Mouse (Mus musculus): ENCODE data around the gene Selenbp2. TPM values are rescaled to one million over a fixed set of nuclear protein-coding genes. Genes with fewer than 3 reads are reported as not detected.
"Not testable (repeated sequence)": the region's sequence is repeated elsewhere in the genome, so short reads cannot be mapped to it uniquely, and the experiment has no call there.

Gene Selenbp2
- polyA plus RNA-seq, 1 experiment from 2014 or later: 6.3 TPM

DNA sequence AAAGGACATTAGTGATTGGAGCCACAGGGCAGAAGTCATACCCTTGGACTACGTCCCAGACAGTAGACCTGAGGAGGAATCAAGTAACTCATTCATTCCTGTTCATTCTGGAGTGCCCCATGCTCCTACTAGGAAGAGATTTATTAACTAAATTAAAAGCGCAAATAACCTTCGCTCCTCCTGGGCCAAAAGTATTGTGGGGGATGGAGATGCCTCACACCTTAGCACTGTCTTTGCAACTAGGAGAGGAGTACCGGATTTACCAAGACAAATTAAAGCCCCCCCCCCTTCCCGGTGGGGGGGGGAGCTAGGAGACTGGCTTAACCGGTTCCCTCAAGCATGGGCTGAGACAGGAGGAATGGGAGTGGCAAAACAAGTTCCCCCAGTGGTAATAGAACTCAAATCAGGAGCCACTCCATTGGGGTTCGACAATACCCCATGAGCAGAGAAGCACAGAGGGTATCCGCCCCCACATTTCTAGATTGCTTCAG is 14.0 kb upstream of the Selenbp2 start:
- Histone ChIP-seq H3K4me3 (replicated peaks) (no peak overlapping the region), H3K27me3 (replicated peaks) (no peaks in the 10 kb centered on the region), H3K4me1 (no peaks in the 10 kb centered on the region), H3K27ac (no peak overlapping the region), H3K9ac (no peak overlapping the region), H3K36me3 (no peaks in the 10 kb centered on the region), H3K9me3 (no peaks in the 10 kb centered on the region), H3K4me2 (no peak overlapping the region)
- peak; percentile 31; the same call in 1 of the 2 replicates for ATAC-seq (ENCODE audit: insufficient read depth, low FRiP score, low read depth)
- WGBS: 72% methylated on average over 8 of the region's 8 CpGs

DNA sequence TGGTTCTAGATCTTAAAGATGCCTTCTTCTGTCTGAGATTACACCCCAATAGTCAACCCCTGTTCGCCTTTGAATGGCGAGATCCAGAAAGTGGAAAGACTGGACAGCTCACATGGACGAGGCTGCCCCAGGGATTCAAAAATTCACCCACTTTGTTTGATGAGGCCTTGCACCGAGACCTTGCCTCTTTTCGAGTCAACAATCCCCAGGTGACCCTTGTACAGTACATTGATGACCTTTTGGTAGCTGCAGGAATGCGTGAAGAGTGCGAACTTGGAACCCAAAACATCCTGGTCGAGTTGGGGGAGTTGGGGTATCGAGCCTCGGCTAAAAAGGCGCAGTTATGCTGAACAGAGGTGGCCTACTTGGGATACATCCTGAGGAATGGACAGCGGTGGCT is 13.3 kb upstream of the Selenbp2 start:
- H3K27ac ChIP-seq; ATAC-seq (ENCODE audit: insufficient read depth, low FRiP score, low read depth); H3K36me3 ChIP-seq; H3K4me2 ChIP-seq; H3K4me1 ChIP-seq; H3K4me3 ChIP-seq (replicated peaks); H3K9me3 ChIP-seq; H3K9ac ChIP-seq; H3K27me3 ChIP-seq (replicated peaks): not testable (repeated sequence)
- WGBS: 86% methylated on average over 12 of the region's 12 CpGs

DNA sequence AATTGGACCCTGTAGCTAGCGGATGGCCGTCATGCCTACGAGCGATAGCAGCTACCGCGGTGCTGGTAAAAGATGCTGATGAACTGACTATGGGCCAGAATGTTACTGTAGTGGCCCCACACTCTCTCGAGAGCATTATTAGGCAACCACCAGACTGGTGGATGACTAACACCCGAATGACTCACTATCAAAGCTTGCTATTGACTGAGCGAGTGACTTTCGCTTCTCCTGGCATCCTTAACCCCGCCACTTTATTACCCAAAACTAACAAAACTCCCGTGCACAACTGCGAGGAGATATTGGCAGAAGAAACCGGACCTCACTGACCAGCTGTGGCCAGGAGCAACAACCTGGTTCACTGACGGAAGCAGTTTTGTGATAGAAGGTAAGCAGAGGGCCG is 12.6 kb upstream of the Selenbp2 start:
- no peak; the same call in 1 of the 2 replicates for ATAC-seq (ENCODE audit: insufficient read depth, low FRiP score, low read depth)
- no peak overlapping the region for H3K9ac ChIP-seq
- H3K27me3 ChIP-seq (replicated peaks): no peaks in the 10 kb centered on the region
- no peak overlapping the region for H3K4me3 ChIP-seq (replicated peaks)
- H3K4me2 ChIP-seq: no peak overlapping the region
- H3K9me3 ChIP-seq: no peaks in the 10 kb centered on the region
- no peaks in the 10 kb centered on the region for H3K4me1 ChIP-seq
- H3K36me3 ChIP-seq: no peaks in the 10 kb centered on the region
- peak overlapping the region; percentile 26; the same call in 1 of the 2 replicates for H3K27ac ChIP-seq
- 76% methylated on average over 16 of the region's 16 CpGs for WGBS

DNA sequence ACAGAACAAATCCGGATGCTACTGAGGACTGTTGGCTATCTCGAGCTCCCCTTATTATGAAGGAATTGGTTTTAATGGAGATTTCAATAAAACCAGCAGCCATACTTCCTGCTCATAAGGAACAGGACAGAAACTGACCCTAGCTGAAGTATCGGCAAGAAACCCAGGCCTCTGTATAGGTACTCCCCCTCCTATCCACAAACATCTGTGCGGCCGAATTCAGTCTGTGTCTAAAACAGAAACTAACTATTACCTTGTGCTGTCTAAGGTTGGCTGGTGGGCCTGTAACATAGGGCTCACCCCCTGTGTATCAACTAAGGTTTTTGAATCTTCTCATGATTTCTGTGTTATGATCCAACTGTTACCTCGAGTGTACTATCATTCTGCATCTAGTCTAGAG is 9.7 kb upstream of the Selenbp2 start:
- Histone ChIP-seq H3K9ac (no peak overlapping the region), H3K4me3 (replicated peaks) (no peak overlapping the region), H3K9me3 (no peaks in the 10 kb centered on the region), H3K27ac (no peak overlapping the region), H3K4me2 (no peak overlapping the region), H3K36me3 (no peaks in the 10 kb centered on the region), H3K4me1 (no peaks in the 10 kb centered on the region), H3K27me3 (replicated peaks) (no peaks in the 10 kb centered on the region)
- WGBS: 78% methylated on average over 6 of the region's 6 CpGs
- ATAC-seq (ENCODE audit: insufficient read depth, low FRiP score, low read depth): no peak

DNA sequence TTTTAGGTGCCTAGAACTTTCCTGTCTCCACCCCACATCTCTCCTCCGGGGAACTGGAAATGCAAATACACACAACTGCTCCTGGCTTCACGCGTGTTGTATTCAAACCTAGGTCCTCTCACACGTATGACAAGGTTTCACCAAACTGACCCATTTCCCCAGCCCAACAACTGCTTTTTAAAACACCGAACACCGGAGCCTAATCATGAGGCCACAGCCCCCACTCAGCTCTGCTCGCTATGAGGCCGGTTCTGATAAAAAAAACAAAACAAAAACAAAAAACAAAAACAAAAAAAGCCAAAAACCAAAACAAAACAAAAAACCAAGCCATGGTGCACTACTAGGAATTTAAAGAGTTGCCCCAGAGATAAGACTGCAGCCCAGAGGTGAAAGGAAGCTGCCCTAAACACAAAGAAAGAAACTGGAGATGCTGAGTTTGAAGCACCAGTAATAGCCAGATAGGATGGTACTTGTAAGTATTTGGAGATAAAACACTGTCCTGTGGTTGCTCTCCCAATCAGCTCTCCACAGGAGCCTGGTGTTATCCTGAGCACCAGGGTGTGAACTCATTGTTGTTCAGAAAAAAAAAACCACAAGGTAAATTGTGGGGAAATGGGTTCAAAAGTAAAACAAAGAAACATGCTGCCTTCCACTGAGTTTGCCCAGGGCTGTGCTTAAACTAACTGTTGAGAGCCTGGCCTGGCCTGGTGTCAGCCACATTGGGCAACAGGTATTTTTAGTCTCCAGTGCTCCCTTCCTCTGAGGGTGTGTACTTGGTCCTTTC is 7.2 kb upstream of the Selenbp2 start:
- not testable (repeated sequence) for H3K27me3 ChIP-seq (replicated peaks); H3K4me1 ChIP-seq; H3K4me3 ChIP-seq (replicated peaks); H3K27ac ChIP-seq; H3K9ac ChIP-seq; H3K36me3 ChIP-seq; H3K4me2 ChIP-seq; H3K9me3 ChIP-seq
- WGBS: 84% methylated on average over 8 of the region's 8 CpGs
- ATAC-seq (ENCODE audit: insufficient read depth, low FRiP score, low read depth): peak; percentile 63; the same call in 1 of the 2 replicates

DNA sequence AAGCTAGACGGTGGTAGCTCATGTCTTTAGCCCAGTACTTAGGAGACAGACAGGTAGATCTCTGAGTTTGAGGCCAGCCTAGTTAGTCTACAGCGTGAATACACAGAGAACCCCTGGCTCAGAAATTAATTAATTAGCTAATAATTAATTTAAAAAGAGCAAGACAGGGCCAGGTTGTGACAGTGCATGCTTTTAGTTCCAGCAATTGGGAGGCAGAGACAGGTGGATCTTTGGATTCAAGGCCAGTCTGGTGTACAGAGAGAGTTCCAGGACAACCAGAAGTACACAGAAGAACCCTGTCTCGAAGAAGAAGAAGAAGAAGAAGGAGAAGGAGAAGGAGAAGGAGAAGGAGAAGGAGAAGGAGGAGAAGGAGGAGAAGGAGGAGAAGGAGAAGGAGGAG is 4.7 kb upstream of the Selenbp2 start:
- not testable (repeated sequence) for H3K4me3 ChIP-seq (replicated peaks); H3K4me1 ChIP-seq; H3K9ac ChIP-seq; H3K4me2 ChIP-seq; H3K27me3 ChIP-seq (replicated peaks); H3K36me3 ChIP-seq; H3K9me3 ChIP-seq; ATAC-seq (ENCODE audit: insufficient read depth, low FRiP score, low read depth); H3K27ac ChIP-seq
- WGBS: 85% methylated on average over 3 of the region's 3 CpGs

DNA sequence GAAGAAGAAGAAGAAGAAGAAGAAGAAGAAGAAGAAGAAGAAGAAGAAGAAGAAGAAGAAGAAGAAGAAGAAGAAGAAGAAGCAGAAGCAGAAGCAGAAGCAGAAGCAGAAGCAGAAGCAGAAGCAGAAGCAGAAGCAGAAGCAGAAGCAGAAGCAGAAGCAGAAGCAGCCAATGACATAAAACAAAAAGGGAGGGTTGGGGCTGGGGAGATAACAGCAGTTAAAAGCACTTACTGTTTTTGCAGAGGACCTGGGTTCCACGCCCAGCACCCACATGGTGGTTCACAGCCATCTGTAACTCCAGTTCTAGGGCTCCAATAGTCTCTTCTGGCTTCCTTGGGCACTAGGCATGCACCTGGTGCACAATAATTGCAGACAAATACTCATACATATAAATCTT is 4.2 kb upstream of the Selenbp2 start:
- ATAC-seq (ENCODE audit: insufficient read depth, low FRiP score, low read depth); H3K4me1 ChIP-seq; H3K27ac ChIP-seq; H3K9ac ChIP-seq; H3K9me3 ChIP-seq; H3K4me3 ChIP-seq (replicated peaks); H3K27me3 ChIP-seq (replicated peaks); H3K36me3 ChIP-seq; H3K4me2 ChIP-seq: not testable (repeated sequence)
- 63% methylated on average over 1 of the region's 1 CpGs for WGBS

DNA sequence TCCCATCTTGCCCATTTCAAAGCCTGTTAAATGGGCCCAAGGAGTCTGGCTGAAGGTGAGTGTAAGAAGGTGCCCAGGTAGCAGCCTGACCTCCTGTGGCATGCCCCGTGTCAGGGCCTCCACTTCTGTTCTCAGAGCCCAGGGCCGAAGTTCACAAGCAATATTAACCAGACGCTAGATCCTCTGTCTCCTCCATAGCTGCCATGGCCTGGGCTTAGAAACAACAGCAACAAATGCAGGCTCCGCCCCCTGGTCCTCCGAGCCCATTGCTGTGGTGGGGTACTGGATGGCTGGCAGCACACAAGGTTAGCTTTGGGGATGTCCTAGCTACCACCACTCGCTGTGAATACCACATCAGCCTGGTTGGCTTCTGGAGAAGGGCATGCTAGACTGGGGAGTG is 3.2 kb upstream of the Selenbp2 start:
- ATAC-seq (ENCODE audit: insufficient read depth, low FRiP score, low read depth); H3K4me3 ChIP-seq (replicated peaks); H3K27me3 ChIP-seq (replicated peaks); H3K9ac ChIP-seq; H3K4me1 ChIP-seq; H3K4me2 ChIP-seq; H3K9me3 ChIP-seq; H3K36me3 ChIP-seq; H3K27ac ChIP-seq: not testable (repeated sequence)
- 57% methylated on average over 6 of the region's 6 CpGs for WGBS

DNA sequence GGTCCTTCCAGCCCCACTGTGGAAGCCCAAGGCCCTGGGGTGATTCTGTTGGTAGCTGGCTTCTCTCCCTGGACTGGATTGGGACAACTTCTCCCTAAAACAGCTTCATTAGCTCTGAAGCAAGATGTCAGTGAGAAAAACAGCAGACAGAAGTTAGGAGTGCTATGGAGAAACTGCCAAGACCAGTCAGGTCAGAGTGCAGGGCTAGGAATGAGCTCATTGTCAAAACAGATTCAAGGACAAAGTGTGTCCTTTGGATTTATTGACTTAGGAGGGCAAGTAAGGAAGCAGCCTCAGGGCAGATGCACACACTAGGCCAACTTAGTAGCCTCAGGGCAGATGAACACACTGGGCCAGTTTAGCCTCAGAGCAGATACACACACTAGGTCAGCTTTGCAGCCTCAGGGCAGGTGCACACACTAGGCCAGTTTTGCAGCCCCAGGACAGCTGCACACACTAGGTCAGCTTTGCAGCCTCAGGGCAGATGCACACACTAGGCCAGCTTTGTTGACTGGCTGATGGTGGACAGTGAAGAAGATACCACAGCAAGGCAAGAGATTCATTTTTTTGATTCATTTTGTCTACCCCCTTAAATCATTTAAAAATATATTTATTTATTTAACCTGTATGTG is 2.6 kb upstream of the Selenbp2 start:
- 0 out of 2 replicates have a peak, but pooled peaks cover 4% of the 10 kb centered on the region for H3K4me1 ChIP-seq
- H3K4me3 ChIP-seq (replicated peaks): no peak overlapping the region
- H3K4me2 ChIP-seq: no peak overlapping the region
- no peak overlapping the region for H3K9ac ChIP-seq
- H3K27me3 ChIP-seq (replicated peaks): no peaks in the 10 kb centered on the region
- no peak for ATAC-seq (ENCODE audit: insufficient read depth, low FRiP score, low read depth)
- H3K27ac ChIP-seq: no peak overlapping the region
- no peaks in the 10 kb centered on the region for H3K36me3 ChIP-seq
- H3K9me3 ChIP-seq: no peaks in the 10 kb centered on the region

DNA sequence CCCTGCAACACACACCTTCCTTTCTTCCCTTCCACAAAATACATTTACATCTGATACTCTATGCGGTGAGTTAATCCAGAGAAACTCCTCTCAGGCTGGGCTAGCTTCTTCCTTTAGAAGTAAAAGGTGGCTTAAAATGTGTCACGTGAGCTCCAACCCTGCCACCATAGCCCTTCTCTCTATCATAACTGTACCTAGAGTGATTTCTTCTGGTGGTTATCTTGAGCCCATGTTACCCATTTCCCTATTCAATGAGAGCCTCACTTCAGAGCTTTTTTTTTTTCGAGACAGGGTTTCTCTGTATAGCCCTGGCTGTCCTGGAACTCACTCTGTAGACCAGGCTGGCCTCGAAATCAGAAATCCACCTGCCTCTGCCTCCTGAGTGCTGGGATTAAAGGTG is 1.7 kb upstream of the Selenbp2 start:
- 91% methylated on average over 4 of the region's 4 CpGs for WGBS
- not testable (repeated sequence) for H3K27me3 ChIP-seq (replicated peaks)

DNA sequence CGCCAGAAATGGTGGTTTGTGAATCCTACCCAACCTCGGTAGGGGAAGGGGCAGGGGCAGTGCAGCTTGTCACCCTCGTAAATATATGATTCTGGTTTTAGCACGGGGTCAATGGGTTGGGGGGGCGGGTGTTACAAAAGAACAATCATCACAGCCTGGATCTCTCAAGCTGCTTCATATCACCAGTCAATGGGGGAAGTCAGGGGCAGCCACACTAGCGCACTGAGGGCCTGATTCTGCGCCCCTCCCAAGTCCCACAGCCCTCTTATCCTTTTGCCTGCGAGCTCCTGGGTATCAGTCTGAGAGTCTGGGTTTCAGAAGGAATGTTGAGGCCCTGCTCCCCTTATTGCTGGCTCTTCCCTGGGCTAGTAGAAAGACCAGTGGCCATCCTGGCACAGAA is 518 bp downstream of the Selenbp2 start:
- ATAC-seq (ENCODE audit: insufficient read depth, low FRiP score, low read depth): not testable (repeated sequence)

More for the DNA sequence above, 1.7 kb upstream of the Selenbp2 start:
- ATAC-seq (ENCODE audit: insufficient read depth, low FRiP score, low read depth); H3K9me3 ChIP-seq; H3K4me2 ChIP-seq; H3K4me1 ChIP-seq; H3K4me3 ChIP-seq (replicated peaks); H3K36me3 ChIP-seq; H3K27ac ChIP-seq; H3K9ac ChIP-seq: not testable (repeated sequence)

DNA sequence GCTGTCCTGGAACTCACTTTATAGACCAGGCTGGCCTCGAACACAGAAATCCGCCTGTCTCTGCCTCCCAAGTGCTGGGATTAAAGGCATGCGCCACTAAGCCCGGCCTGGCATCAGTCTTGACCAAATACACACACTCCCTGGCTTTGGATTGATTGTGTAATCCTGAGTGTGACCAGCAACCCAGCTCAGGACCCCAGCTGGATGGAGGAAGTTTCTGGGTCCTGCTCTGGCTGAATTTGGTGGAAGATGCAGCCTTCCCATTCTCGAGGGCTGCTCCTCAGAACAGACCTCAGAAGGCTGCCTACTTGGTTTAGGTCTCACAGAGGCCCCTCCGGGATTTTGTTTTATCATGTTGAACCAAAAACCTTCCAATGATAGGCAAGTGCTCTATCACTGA is 2.2 kb downstream of the Selenbp2 start:
- 80% methylated on average over 6 of the region's 6 CpGs for WGBS
- not testable (repeated sequence) for H3K4me3 ChIP-seq (replicated peaks); H3K4me1 ChIP-seq; H3K27ac ChIP-seq; H3K27me3 ChIP-seq (replicated peaks); H3K9ac ChIP-seq; H3K36me3 ChIP-seq; ATAC-seq (ENCODE audit: insufficient read depth, low FRiP score, low read depth); H3K4me2 ChIP-seq; H3K9me3 ChIP-seq

More for the DNA sequence above, 518 bp downstream of the Selenbp2 start:
- not testable (repeated sequence) for H3K4me3 ChIP-seq (replicated peaks); H3K36me3 ChIP-seq; H3K27ac ChIP-seq; H3K4me2 ChIP-seq; H3K4me1 ChIP-seq; H3K9me3 ChIP-seq; H3K27me3 ChIP-seq (replicated peaks); H3K9ac ChIP-seq
- 28% methylated on average over 6 of the region's 8 CpGs for WGBS

All from stomach, embryonic 15.5 days (tissue).